In genomic region chr8:122001339-122002115, GRCm38 (mm10) we compare ENCODE assay signal across 11 mouse cellular contexts. TPM values are rescaled to one million over a fixed set of nuclear protein-coding genes. Genes with fewer than 3 reads are reported as not detected.
"Had no signal": no experiment of that assay in that cellular context is flagged by ENCODE, and none has a peak within 500 bp of the region (broad histone marks: within the 10 kb centered on the region; RNA-seq: fewer than 3 reads in every experiment).

No protein-coding gene starts in this region.

- DNase-seq: kidney, adult 18-20 months; kidney, postnatal 14 days; liver; lung, embryonic 14.5 days; right cerebral cortex, postnatal 14 days; thymus, postnatal 36 days had no signal

- H3K4me3 ChIP-seq: intestine, embryonic 15.5 days; limb, embryonic 12.5 days; midbrain, embryonic 12.5 days had no signal

- H3K27me3 ChIP-seq: intestine, embryonic 15.5 days; limb, embryonic 12.5 days; midbrain, embryonic 12.5 days had no signal

- ATAC-seq: intestine, embryonic 15.5 days; midbrain, embryonic 16.5 days had no signal

- H3K4me2 ChIP-seq: intestine, embryonic 15.5 days; limb, embryonic 12.5 days; lung, embryonic 14.5 days; midbrain, embryonic 12.5 days had no signal

RNA-seq across cellular contexts. Expression of gene Car5a, which starts 56.8 kb away (rescaled TPM):
- polyA plus RNA-seq: kidney, embryonic 14.5 days; lung, embryonic 14.5 days had no signal
